Mouse (Mus musculus): ENCODE results near the gene Klhdc8a.

The Klhdc8a gene

GRCm38 (mm10) chr1:132317894-132318863 lies 19.8 kb downstream of the Klhdc8a start:
- no peak for DNase-seq (ENCODE audit: low read depth)

- DNase-seq (ENCODE audit: low read depth) = no peak
Observed at GRCm38 (mm10) chr1:132319242-132319641, 20.8 kb downstream of the Klhdc8a start.

GRCm38 (mm10) chr1:132321821-132322580 lies 23.6 kb downstream of the Klhdc8a start:
- DNase-seq (ENCODE audit: low read depth) = no peak

- no peak for DNase-seq (ENCODE audit: low read depth)
Observed at GRCm38 (mm10) chr1:132322711-132323542, 24.5 kb downstream of the Klhdc8a start.

- DNase-seq (ENCODE audit: low read depth) = no peak
Observed at GRCm38 (mm10) chr1:132326777-132327176, 28.4 kb downstream of the Klhdc8a start.

- DNase-seq (ENCODE audit: low read depth) = no peak
Observed at GRCm38 (mm10) chr1:132327477-132327876, 29.1 kb downstream of the Klhdc8a start.

- DNase-seq (ENCODE audit: low read depth) = no peak
Observed at GRCm38 (mm10) chr1:132328565-132328964, 30.1 kb downstream of the Klhdc8a start.

- no peak for DNase-seq (ENCODE audit: low read depth)
Observed at GRCm38 (mm10) chr1:132329656-132330055, 31.2 kb downstream of the Klhdc8a start.

- no peak for DNase-seq (ENCODE audit: low read depth)
Observed at GRCm38 (mm10) chr1:132330397-132330796, 32.0 kb downstream of the Klhdc8a start.

- no peak for DNase-seq (ENCODE audit: low read depth)
Observed at GRCm38 (mm10) chr1:132331283-132331682, 32.9 kb downstream of the Klhdc8a start.

- DNase-seq (ENCODE audit: low read depth) = no peak
Observed at GRCm38 (mm10) chr1:132333201-132333600, 34.8 kb downstream of the Klhdc8a start.

GRCm38 (mm10) chr1:132333675-132334141 lies 35.3 kb downstream of the Klhdc8a start:
- DNase-seq (ENCODE audit: low read depth) = no peak

- DNase-seq (ENCODE audit: low read depth) = no peak
Observed at GRCm38 (mm10) chr1:132334178-132334801, 35.9 kb downstream of the Klhdc8a start.

- DNase-seq (ENCODE audit: low read depth) = no peak
Observed at GRCm38 (mm10) chr1:132335378-132335965, 37.0 kb downstream of the Klhdc8a start.

GRCm38 (mm10) chr1:132336921-132337320 lies 38.5 kb downstream of the Klhdc8a start:
- no peak for DNase-seq (ENCODE audit: low read depth)

- no peak for DNase-seq (ENCODE audit: low read depth)
Observed at GRCm38 (mm10) chr1:132338027-132338660, 39.7 kb downstream of the Klhdc8a start.

GRCm38 (mm10) chr1:132341731-132342501 lies 43.5 kb downstream of the Klhdc8a start:
- peak; percentile 67 for DNase-seq (ENCODE audit: low read depth)

- no peak for DNase-seq (ENCODE audit: low read depth)
Observed at GRCm38 (mm10) chr1:132342518-132342917, 44.1 kb downstream of the Klhdc8a start.

- no peak for DNase-seq (ENCODE audit: low read depth)
Observed at GRCm38 (mm10) chr1:132343191-132343590, 44.8 kb downstream of the Klhdc8a start.

GRCm38 (mm10) chr1:132343656-132344055 lies 45.2 kb downstream of the Klhdc8a start:
- no peak for DNase-seq (ENCODE audit: low read depth)

Measured in c-Kit-positive CD71-negative TER-119-negative erythroid progenitor cells, embryonic 14.5 days (primary cell).